Mouse (Mus musculus): ENCODE data around the gene Naa38. TPM values are rescaled to one million over a fixed set of nuclear protein-coding genes. Genes with fewer than 3 reads are reported as not detected.

The Naa38 gene
- polyA plus RNA-seq, 1 experiment from 2014 or later, result 134 TPM

DNA sequence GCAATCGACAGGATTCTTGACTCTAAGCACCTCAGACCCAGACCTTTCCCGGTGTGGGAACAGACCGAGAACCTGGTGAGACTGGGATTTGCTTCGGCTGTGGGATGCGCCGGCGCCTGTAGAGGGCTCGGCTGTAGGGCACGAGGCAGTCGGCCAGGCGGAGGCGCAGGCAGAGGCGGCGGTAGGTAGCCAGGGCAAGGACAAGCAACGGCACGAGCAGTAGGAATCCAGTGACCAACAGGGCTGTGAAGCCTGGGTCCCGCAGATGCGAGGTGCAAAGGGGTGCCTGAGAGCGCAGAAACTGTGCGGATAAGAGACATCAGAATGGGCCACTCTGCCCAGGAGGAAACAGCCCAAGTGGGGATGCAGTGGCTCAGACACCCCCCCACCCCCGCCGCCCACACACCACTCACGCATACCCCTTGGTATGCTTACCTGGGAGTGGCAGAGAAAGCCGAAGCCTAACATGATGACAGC, 2.3 kb downstream of the Naa38 start:
- no peaks in the 10 kb centered on the region for H3K9me3 ChIP-seq (replicated peaks; ENCODE audit: control insufficient read depth, low read length)
- no peak for ATAC-seq (replicated peaks; ENCODE audit: extremely low read depth, insufficient read depth, low FRiP score)
- peak overlapping the region; percentile 99 for H3K27ac ChIP-seq (ENCODE audit: low read length)
- peaks cover 21% of the 10 kb centered on the region for H3K36me3 ChIP-seq (ENCODE audit: control insufficient read depth, insufficient read depth)
- H3K4me2 ChIP-seq (ENCODE audit: low read depth, low read length), result peak overlapping the region; percentile 72
- H3K4me3 ChIP-seq (ENCODE audit: low read length), result peak overlapping the region; percentile 83
- no peaks in the 10 kb centered on the region for H3K27me3 ChIP-seq (ENCODE audit: control insufficient read depth, insufficient read depth, low read length)
- peak overlapping the region; percentile 96 for H3K9ac ChIP-seq (ENCODE audit: low read length)
- whole genome bisulfite sequencing, result 12% methylated on average over 24 of the region's 24 CpGs
- peaks cover 24% of the 10 kb centered on the region for H3K4me1 ChIP-seq (ENCODE audit: control insufficient read depth, insufficient read depth, low read length)

DNA sequence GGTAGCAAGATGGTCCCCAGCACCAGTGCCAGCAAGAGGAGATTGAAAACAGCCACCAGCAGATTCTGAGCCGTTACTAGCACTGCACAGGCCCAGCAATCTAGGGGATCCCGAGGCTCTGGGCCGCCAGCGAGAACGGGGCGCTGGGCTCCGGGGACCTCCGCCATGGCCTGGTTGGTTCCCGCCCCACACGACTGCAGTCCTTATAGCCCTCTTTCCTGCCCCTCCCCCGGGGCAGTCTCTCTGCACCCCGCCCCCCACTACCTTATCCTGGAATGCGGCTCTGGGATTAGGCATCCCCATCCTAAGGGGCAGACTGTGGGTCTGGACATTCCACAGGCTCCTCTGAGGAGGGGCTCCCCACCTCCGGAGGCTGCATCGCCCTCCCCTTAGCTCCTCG, 2.8 kb downstream of the Naa38 start, which contains the start of gene Tmem88:
TSS of gene Tmem88 (minus strand) at position 176 of the 400 bp plus-strand sequence.
- H3K27me3 ChIP-seq (ENCODE audit: control insufficient read depth, insufficient read depth, low read length), result no peaks in the 10 kb centered on the region
- H3K9me3 ChIP-seq (replicated peaks; ENCODE audit: control insufficient read depth, low read length), result no peaks in the 10 kb centered on the region
- peak within 1 kb of the TSS; percentile 72 for H3K4me2 ChIP-seq (ENCODE audit: low read depth, low read length)
- H3K4me3 ChIP-seq (ENCODE audit: low read length), result peak within 1 kb of the TSS; percentile 83
- H3K9ac ChIP-seq (ENCODE audit: low read length), result peak within 1 kb of the TSS; percentile 96
- H3K4me1 ChIP-seq (ENCODE audit: control insufficient read depth, insufficient read depth, low read length), result peaks cover 24% of the 10 kb centered on the region
- peak within 1 kb of the TSS; percentile 99 for H3K27ac ChIP-seq (ENCODE audit: low read length)
- ATAC-seq (replicated peaks; ENCODE audit: extremely low read depth, insufficient read depth, low FRiP score), result 0 out of 2 replicates have a peak, but pooled peaks have one; percentile 9
- H3K36me3 ChIP-seq (ENCODE audit: control insufficient read depth, insufficient read depth), result peaks cover 21% of the 10 kb centered on the region
- WGBS, result 9% methylated on average over 16 of the region's 16 CpGs

DNA sequence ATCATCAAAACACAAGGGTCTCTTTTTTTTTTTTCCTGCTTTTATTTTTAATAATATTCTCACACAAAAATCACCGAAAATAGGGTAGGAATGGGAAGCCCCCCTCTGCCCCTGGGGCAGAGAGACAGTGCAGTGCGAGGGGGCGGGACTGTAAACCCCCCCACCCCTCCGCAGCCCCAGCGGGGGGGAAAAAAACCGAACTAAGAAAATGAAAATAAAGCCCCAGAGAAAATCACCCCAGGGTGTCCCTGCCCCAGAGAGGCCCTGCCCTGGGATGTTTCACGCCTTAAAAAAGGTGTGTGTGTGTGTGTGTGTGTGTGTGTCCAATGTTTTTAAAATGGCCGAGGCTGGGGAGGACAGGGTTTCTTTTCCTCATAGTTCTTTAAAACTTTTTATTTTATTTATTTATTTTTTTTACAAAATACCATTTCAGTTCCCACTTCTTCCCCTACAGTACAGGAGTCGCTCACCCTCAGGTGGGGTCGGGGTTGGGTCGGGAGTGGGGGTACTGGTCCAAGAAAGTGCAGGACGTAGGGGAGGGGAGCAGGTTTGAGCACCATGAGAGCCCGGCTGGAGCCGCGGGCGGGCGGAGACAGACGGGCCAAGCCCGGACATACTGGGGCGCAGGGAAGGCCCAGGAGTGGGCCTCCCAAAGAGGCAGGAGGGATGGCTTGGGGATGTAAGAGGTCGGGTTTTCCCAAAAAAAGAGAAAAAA, 3.4 kb downstream of the Naa38 start:
- Histone ChIP-seq H3K9ac (ENCODE audit: low read length) (peak overlapping the region; percentile 96), H3K9me3 (replicated peaks; ENCODE audit: control insufficient read depth, low read length) (no peaks in the 10 kb centered on the region), H3K27me3 (ENCODE audit: control insufficient read depth, insufficient read depth, low read length) (no peaks in the 10 kb centered on the region), H3K4me3 (ENCODE audit: low read length) (peak overlapping the region; percentile 83), H3K4me2 (ENCODE audit: low read depth, low read length) (peak overlapping the region; percentile 72), H3K27ac (ENCODE audit: low read length) (peak overlapping the region; percentile 99), H3K36me3 (ENCODE audit: control insufficient read depth, insufficient read depth) (peaks cover 25% of the 10 kb centered on the region), H3K4me1 (ENCODE audit: control insufficient read depth, insufficient read depth, low read length) (peaks cover 24% of the 10 kb centered on the region)
- 35% methylated on average over 21 of the region's 21 CpGs for WGBS
- no peak for ATAC-seq (replicated peaks; ENCODE audit: extremely low read depth, insufficient read depth, low FRiP score)

DNA sequence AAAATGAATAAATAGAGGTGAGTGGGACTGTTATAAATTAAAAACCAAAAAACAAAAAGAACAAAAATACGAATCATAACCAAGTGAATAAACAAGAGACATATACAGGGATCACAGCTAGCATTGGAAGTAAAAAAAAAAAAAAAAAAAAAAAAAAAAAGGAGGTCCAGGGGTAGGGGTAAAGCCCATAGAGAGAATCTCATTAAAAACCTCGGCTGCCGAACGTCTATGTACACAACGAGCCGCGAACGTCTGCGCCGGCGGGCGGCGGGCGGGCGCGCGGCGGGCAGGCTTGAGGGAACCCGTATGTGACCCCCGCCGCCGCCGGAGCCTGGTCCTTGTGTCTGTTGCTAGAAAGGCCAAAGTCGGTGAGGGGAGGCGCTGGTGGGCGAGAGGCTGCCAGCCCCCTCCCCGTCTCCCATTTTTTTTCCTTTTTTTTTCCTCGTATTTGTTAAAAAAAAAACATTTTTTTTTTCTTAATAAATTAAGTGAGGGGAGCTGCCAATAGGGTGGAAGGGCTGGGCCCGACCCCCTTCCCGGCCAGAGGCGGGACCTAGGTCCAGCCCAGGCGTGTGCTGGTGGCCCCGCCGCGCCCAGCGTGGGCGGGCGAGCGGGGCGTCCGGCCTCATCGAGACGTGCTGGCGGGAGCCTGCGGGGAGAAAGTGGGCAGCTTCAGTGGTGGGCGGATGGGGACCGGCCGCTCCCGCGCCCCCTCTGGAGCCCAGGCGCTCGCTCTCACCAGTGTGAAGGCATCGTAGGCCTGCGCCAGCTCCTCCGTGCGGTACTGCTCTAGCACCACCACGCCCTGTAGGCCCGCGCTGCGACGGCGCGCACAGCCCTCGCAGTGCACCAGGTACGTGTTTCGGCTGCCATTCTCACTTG, 4.2 kb downstream of the Naa38 start:
- no peak overlapping the region for H3K9ac ChIP-seq (ENCODE audit: low read length)
- H3K4me3 ChIP-seq (ENCODE audit: low read length), result no peak overlapping the region
- peaks cover 31% of the 10 kb centered on the region for H3K36me3 ChIP-seq (ENCODE audit: control insufficient read depth, insufficient read depth)
- no peaks in the 10 kb centered on the region for H3K9me3 ChIP-seq (replicated peaks; ENCODE audit: control insufficient read depth, low read length)
- 50% methylated on average over 66 of the region's 66 CpGs for WGBS
- no peak overlapping the region for H3K4me2 ChIP-seq (ENCODE audit: low read depth, low read length)
- no peaks in the 10 kb centered on the region for H3K27me3 ChIP-seq (ENCODE audit: control insufficient read depth, insufficient read depth, low read length)
- peaks cover 24% of the 10 kb centered on the region for H3K4me1 ChIP-seq (ENCODE audit: control insufficient read depth, insufficient read depth, low read length)
- H3K27ac ChIP-seq (ENCODE audit: low read length), result no peak overlapping the region
- ATAC-seq (replicated peaks; ENCODE audit: extremely low read depth, insufficient read depth, low FRiP score), result no peak

DNA sequence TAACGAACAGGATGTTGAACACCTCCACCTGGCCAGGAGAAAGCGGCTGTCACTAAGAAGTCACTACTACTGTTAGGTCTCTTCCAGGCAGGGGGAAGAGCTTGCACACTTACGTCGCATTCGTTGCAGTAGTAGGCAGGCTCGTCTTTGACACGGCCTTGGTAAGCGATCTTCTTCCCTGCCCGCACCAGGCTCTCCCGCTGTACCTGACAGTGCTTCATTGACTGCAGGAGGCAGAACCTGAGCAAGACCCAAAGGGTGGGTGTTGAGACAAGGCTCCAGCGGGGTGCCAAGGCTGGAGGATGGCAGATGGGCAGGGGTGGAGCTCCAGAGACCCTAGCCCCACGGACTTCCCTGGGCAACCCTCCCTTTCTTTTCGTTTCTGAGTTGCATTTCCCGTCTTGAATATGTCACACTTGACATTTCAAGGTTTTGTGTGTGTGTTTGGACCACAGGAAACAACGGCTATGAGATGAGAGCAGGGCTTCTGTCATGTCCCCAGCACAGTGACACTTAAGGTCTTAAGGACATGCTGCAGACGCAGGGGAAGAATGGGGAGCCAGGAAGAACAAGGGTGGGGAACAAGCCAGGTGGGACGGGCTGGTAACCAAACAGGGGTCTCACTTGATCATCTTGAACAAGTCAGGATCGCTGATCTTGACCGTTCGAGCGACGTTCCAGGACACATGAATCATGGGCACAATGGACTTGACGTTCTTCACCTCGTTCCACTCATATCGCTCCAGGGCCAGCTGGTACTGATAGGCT, 5.0 kb downstream of the Naa38 start:
- no peak overlapping the region for H3K27ac ChIP-seq (ENCODE audit: low read length)
- no peaks in the 10 kb centered on the region for H3K9me3 ChIP-seq (replicated peaks; ENCODE audit: control insufficient read depth, low read length)
- H3K9ac ChIP-seq (ENCODE audit: low read length), result no peak overlapping the region
- H3K4me1 ChIP-seq (ENCODE audit: control insufficient read depth, insufficient read depth, low read length), result peaks cover 24% of the 10 kb centered on the region
- peaks cover 39% of the 10 kb centered on the region for H3K36me3 ChIP-seq (ENCODE audit: control insufficient read depth, insufficient read depth)
- 78% methylated on average over 25 of the region's 25 CpGs for WGBS
- no peaks in the 10 kb centered on the region for H3K27me3 ChIP-seq (ENCODE audit: control insufficient read depth, insufficient read depth, low read length)
- no peak overlapping the region for H3K4me3 ChIP-seq (ENCODE audit: low read length)
- no peak for ATAC-seq (replicated peaks; ENCODE audit: extremely low read depth, insufficient read depth, low FRiP score)
- H3K4me2 ChIP-seq (ENCODE audit: low read depth, low read length), result no peak overlapping the region

DNA sequence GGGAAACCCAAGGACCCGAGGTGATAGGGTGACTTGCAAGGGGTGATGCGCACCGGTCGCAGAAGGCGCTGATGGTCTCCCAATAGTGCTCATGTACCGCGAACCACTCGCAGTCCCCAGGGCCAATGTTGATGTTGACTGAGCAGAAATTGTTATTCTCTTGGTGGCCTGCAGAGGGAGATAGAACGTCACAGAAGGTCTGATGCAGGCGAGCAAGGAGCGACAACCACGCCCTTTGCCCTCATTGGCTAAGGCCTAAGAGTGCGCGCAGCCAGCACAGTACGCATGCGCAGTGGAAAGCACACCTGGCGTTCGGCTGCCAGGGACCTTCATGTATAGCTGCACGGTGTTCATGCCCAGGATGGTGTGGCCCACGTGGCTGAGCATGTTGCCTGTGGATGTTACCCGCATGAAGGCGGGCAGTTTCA, 5.9 kb downstream of the Naa38 start:
- no peak overlapping the region for H3K4me2 ChIP-seq (ENCODE audit: low read depth, low read length)
- no peak overlapping the region for H3K9ac ChIP-seq (ENCODE audit: low read length)
- peaks cover 24% of the 10 kb centered on the region for H3K4me1 ChIP-seq (ENCODE audit: control insufficient read depth, insufficient read depth, low read length)
- H3K9me3 ChIP-seq (replicated peaks; ENCODE audit: control insufficient read depth, low read length), result no peaks in the 10 kb centered on the region
- no peak overlapping the region for H3K4me3 ChIP-seq (ENCODE audit: low read length)
- ATAC-seq (replicated peaks; ENCODE audit: extremely low read depth, insufficient read depth, low FRiP score), result peak; percentile 35
- H3K27ac ChIP-seq (ENCODE audit: low read length), result no peak overlapping the region
- WGBS, result 21% methylated on average over 22 of the region's 22 CpGs
- no peaks in the 10 kb centered on the region for H3K27me3 ChIP-seq (ENCODE audit: control insufficient read depth, insufficient read depth, low read length)
- H3K36me3 ChIP-seq (ENCODE audit: control insufficient read depth, insufficient read depth), result peaks cover 49% of the 10 kb centered on the region

DNA sequence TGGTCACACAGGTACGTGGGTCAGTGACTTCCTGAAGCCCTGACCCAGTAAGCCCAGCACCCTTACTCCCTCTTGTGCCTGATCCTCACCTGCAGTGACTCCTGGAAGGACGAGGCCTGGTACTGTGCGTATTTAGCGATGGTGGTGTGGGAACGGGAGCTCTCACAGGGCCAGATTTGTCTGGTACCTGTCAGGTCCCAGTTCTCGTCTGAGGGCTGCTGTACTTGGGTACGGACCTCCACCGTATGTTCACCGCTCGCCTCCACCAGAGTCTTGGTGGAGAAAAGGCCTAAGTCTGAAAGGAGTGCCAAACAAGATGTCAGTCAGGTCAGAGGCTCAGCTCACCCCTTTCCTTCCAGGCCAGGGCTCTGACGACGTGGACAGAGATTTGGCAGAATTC, 6.7 kb downstream of the Naa38 start:
- no peak overlapping the region for H3K4me2 ChIP-seq (ENCODE audit: low read depth, low read length)
- 84% methylated on average over 12 of the region's 12 CpGs for WGBS

DNA sequence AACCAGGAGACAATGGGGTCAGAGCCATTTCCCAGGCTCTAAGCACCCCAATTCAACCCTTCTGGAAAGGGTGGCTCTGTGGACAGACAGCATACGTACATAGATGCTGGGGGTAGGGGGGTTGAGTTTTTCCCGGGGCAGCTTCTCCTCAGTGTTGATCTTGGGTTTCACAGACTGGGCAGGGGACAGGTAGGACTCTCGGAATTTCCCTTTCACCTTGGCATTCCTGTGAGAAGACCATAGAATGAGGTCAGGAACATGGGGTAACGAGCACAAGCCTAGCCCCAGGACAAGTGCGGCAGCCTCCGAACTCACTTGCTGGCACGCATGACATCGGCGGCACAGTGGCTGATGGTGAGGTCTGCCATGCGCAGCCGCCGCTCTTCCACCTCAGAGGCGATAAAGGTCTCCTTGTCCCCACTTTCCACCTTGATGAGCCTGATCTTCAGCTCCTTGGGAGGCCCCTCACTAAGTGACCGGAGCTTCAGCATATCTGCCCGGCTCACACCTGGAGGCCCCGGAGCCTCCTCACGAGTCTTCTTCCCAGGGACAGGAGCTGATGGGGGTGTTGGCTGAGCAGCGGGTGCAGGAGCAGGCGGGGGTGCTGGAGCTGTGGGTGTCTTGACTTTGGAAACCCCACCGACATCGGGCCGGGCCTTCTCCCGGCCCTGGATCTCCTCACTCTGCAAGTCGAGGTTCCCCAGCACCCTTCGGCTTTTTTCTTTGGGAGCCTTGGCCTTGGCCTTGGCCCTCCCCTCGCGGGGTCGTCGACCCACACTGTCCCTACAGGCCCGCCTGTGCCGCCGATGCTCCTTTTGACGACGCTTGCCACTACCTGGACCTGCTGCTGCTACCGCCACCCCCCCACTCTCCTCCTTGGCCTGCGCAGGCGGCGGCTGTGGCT, 8.7 kb downstream of the Naa38 start:
- 91% methylated on average over 38 of the region's 38 CpGs for WGBS
- no peak overlapping the region for H3K27ac ChIP-seq (ENCODE audit: low read length)

More for the DNA sequence above, 6.7 kb downstream of the Naa38 start:
- peaks cover 56% of the 10 kb centered on the region for H3K36me3 ChIP-seq (ENCODE audit: control insufficient read depth, insufficient read depth)
- no peaks in the 10 kb centered on the region for H3K27me3 ChIP-seq (ENCODE audit: control insufficient read depth, insufficient read depth, low read length)
- no peak overlapping the region for H3K9ac ChIP-seq (ENCODE audit: low read length)
- peaks cover 20% of the 10 kb centered on the region for H3K4me1 ChIP-seq (ENCODE audit: control insufficient read depth, insufficient read depth, low read length)
- no peaks in the 10 kb centered on the region for H3K9me3 ChIP-seq (replicated peaks; ENCODE audit: control insufficient read depth, low read length)
- ATAC-seq (replicated peaks; ENCODE audit: extremely low read depth, insufficient read depth, low FRiP score), result no peak
- no peak overlapping the region for H3K4me3 ChIP-seq (ENCODE audit: low read length)
- H3K27ac ChIP-seq (ENCODE audit: low read length), result no peak overlapping the region

More for the DNA sequence above, 8.7 kb downstream of the Naa38 start:
- no peaks in the 10 kb centered on the region for H3K27me3 ChIP-seq (ENCODE audit: control insufficient read depth, insufficient read depth, low read length)
- H3K4me2 ChIP-seq (ENCODE audit: low read depth, low read length), result no peak overlapping the region
- H3K9me3 ChIP-seq (replicated peaks; ENCODE audit: control insufficient read depth, low read length), result no peaks in the 10 kb centered on the region
- peaks cover 11% of the 10 kb centered on the region for H3K4me1 ChIP-seq (ENCODE audit: control insufficient read depth, insufficient read depth, low read length)
- no peak overlapping the region for H3K4me3 ChIP-seq (ENCODE audit: low read length)
- no peak for ATAC-seq (replicated peaks; ENCODE audit: extremely low read depth, insufficient read depth, low FRiP score)
- peaks cover 64% of the 10 kb centered on the region for H3K36me3 ChIP-seq (ENCODE audit: control insufficient read depth, insufficient read depth)
- no peak overlapping the region for H3K9ac ChIP-seq (ENCODE audit: low read length)
